Mouse (Mus musculus) heart, postnatal 10 days (tissue): ENCODE data around the gene Gprasp1. TPM values are rescaled to one million over a fixed set of nuclear protein-coding genes. Genes with fewer than 3 reads are reported as not detected.
"Not testable (repeated sequence)": the region's sequence is repeated elsewhere in the genome, so short reads cannot be mapped to it uniquely, and the experiment has no call there.

Source experiments
- DNase-seq, 2 experiments: peaks; one replicate each; pipeline ENCODE4 v3.0.0; 2021
- intact Hi-C: fragments of 180-260 bp; cut with DNase I; formaldehyde crosslinking; loops from one replicate; pipeline ENCODE4 v1.15.1; 2025
- microRNA-seq, 2 experiments: library from miRNA; unstranded; fragments of <30 nt; microRNA quantifications; one replicate each; pipeline ENCODE4 v1.2.0; 2022
- total RNA-seq, 2 experiments: library from RNA; stranded (reverse); gene quantifications; 2 replicates each; pipeline ENCODE4 v1.2.3; 2021

Gprasp1 gene
- total RNA-seq, 2 experiments from 2014 or later, result 25.5 to 26.2 TPM

- intact Hi-C loops, result loop anchor here (1.0 to 5.0 kb wide), 2 partner anchors 158 to 172 kb away; no protein-coding TSS in a partner anchor
- DNase-seq, result peak; percentile 32 to 67
These were observed 63.2 kb downstream of the Gprasp1 start for GRCm38 (mm10) chrX:135805780-135806179.

DNA sequence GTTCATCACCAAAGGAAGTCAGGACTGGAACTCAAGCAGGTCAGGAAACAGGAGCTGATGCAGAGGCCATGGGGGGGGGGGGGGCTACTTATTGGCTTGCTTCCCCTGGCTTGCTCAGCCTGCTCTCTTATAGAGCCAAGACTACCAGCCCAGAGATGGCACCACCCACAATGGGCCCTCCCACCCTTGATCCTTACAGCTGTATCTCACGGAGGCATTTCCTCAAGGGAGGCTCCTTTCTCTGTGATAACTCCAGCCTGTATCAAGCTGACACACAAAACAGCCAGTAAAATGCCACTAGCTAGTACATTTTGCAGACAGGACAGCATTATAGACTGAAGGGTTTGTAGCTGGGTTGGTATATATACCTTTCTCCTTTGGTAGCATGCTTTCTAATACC lies 93.4 kb downstream of the Gprasp1 start:
- intact Hi-C loops, DNase-seq: not testable (repeated sequence)

GRCm38 (mm10) chrX:135837896-135838295 lies 95.4 kb downstream of the Gprasp1 start:
- intact Hi-C loops, result no loop called here
- no peak for DNase-seq

GRCm38 (mm10) chrX:135838521-135839360 lies 96.2 kb downstream of the Gprasp1 start, which contains the start of gene Gprasp2:
Gene Gprasp2, plus strand, starts transcription at chrX:135839034.
- intact Hi-C loops, result not testable (repeated sequence)
- peak; percentile 18 to 34 for DNase-seq

GRCm38 (mm10) chrX:135839397-135840391 lies 97.2 kb downstream of the Gprasp1 start:
- intact Hi-C loops, result not testable (repeated sequence)
- peak; percentile 41 to 49 for DNase-seq

Small RNA genes lying within 50 kb of the gene (microRNA-seq; reads per million reads assigned to microRNA genes)
- gene Mir1970 (0 reads per million in 2 experiments), gene Mir7646 (0 reads per million in 2 experiments)

Other genes starting within 250 kb of the Gprasp1 start
- gene AV320801, start 248.1 kb upstream of the Gprasp1 start, total RNA-seq, result not detected
- gene Nxf7, start 144.0 kb upstream of the Gprasp1 start, total RNA-seq, result under 1 TPM in 1 of 2 experiments, not detected in 1; 0.34 TPM
- not detected for gene Prame, start 115.0 kb upstream of the Gprasp1 start, total RNA-seq
- gene Tcp11x2, start 48.9 kb upstream of the Gprasp1 start, total RNA-seq, result not detected
- gene Tmsb15a, start 17.5 kb upstream of the Gprasp1 start, total RNA-seq, result not detected
- gene Armcx5, start within 50 bp of the Gprasp1 start, total RNA-seq, result 10 to 100 TPM in 1 of 2 experiments, 1 to 10 TPM in 1; 8.4 to 10.7 TPM
- gene Bhlhb9, start 54.9 kb downstream of the Gprasp1 start, total RNA-seq, result 10 to 100 TPM; 29.7 to 47.2 TPM
- gene Gprasp2, start 96.3 kb downstream of the Gprasp1 start, total RNA-seq, result 1 to 10 TPM; 3.7 to 7.3 TPM